19 mouse cellular contexts compared by ENCODE assay signal in genomic region chr10:128388941-128389340, GRCm38 (mm10). TPM values are rescaled to one million over a fixed set of nuclear protein-coding genes. Genes with fewer than 3 reads are reported as not detected.
DNase-seq lines count a peak whose midpoint lies in the region; ATAC-seq lines count a peak whose summit lies in the region.
"Had no signal": no experiment of that assay in that cellular context is flagged by ENCODE, and none has a peak within 500 bp of the region (broad histone marks: within the 10 kb centered on the region; RNA-seq: fewer than 3 reads in every experiment).

No protein-coding gene starts in this region.

- no peak overlapping the region for H3K4me2 ChIP-seq in liver, embryonic 11.5 days
- no peak overlapping the region for H3K4me2 ChIP-seq in liver, embryonic 12.5 days
- H3K4me2 ChIP-seq: forebrain, embryonic 13.5 days; heart, embryonic 12.5 days; hindbrain, embryonic 12.5 days had no signal

- H3K9me3 ChIP-seq in liver, embryonic 11.5 days (ENCODE audit: control insufficient read depth, low read length): no peaks in the 10 kb centered on the region
- H3K9me3 ChIP-seq in liver, embryonic 12.5 days (replicated peaks): no peaks in the 10 kb centered on the region
- H3K9me3 ChIP-seq: embryonic facial prominence, embryonic 10.5 days; forebrain, embryonic 13.5 days; heart, embryonic 12.5 days; hindbrain, embryonic 12.5 days had no signal

- peaks cover 61% of the 10 kb centered on the region for H3K36me3 ChIP-seq in liver, embryonic 11.5 days (ENCODE audit: control insufficient read depth, insufficient read depth, low read length)
- H3K36me3 ChIP-seq in liver, embryonic 12.5 days: peaks cover 99% of the 10 kb centered on the region

- 87% methylated on average over 14 of the region's 14 CpGs for WGBS in liver, embryonic 11.5 days
- 92% methylated on average over 14 of the region's 14 CpGs for WGBS in liver, embryonic 12.5 days (ENCODE audit: insufficient replicate concordance)

- no peaks in the 10 kb centered on the region for H3K4me1 ChIP-seq in liver, embryonic 11.5 days (replicated peaks; ENCODE audit: control insufficient read depth, insufficient read depth, low read length)
- H3K4me1 ChIP-seq in liver, embryonic 12.5 days: peaks cover 14% of the 10 kb centered on the region

- ATAC-seq in liver, embryonic 11.5 days (replicated peaks; ENCODE audit: low FRiP score): no peak
- ATAC-seq in liver, embryonic 12.5 days: no peak
- ATAC-seq: forebrain, embryonic 13.5 days; forebrain, postnatal 0 days; hindbrain, embryonic 16.5 days; inflammation-experienced regulatory T-cells, adult 6 months had no signal

- peak; percentile 61 to 63 for DNase-seq in cerebellum, postnatal 10 days
- no peak for DNase-seq in cerebellum, postnatal 36 days
- DNase-seq in liver, embryonic 11.5 days (ENCODE audit: low spot score): peak; percentile 30
- DNase-seq in testis, postnatal 10 days (ENCODE audit: low spot score): peak; percentile 42
- DNase-seq in testis, postnatal 14 days (ENCODE audit: low spot score): no peak
- no peak for DNase-seq in right cerebral cortex, adult 2 months (ENCODE audit: low spot score in 2 of 2)
- DNase-seq: B cell, adult 2 months; forebrain, postnatal 0 days; gastrocnemius, postnatal 14 days; heart, postnatal 4 days had no signal

- H3K27me3 ChIP-seq in liver, embryonic 11.5 days (replicated peaks; ENCODE audit: control insufficient read depth, insufficient read depth, low read length): no peaks in the 10 kb centered on the region
- no peaks in the 10 kb centered on the region for H3K27me3 ChIP-seq in liver, embryonic 12.5 days (replicated peaks)
- H3K27me3 ChIP-seq: forebrain, embryonic 13.5 days; heart, embryonic 12.5 days; hindbrain, embryonic 12.5 days had no signal

- no peak overlapping the region for H3K27ac ChIP-seq in liver, embryonic 11.5 days (ENCODE audit: low read depth, low read length)
- no peak overlapping the region for H3K27ac ChIP-seq in liver, embryonic 12.5 days
- H3K27ac ChIP-seq: embryonic facial prominence, embryonic 10.5 days; forebrain, embryonic 13.5 days; hindbrain, embryonic 12.5 days had no signal

- no peak overlapping the region for H3K9ac ChIP-seq in liver, embryonic 11.5 days (ENCODE audit: low read depth, low read length)
- no peak overlapping the region for H3K9ac ChIP-seq in liver, embryonic 12.5 days
- H3K9ac ChIP-seq: forebrain, embryonic 13.5 days; forebrain, postnatal 0 days; heart, embryonic 12.5 days; hindbrain, embryonic 12.5 days had no signal

- no peak overlapping the region for H3K4me3 ChIP-seq in liver, embryonic 11.5 days (ENCODE audit: low read depth, low read length)
- no peak overlapping the region for H3K4me3 ChIP-seq in liver, embryonic 12.5 days
- H3K4me3 ChIP-seq: embryonic facial prominence, embryonic 10.5 days; forebrain, embryonic 13.5 days; heart, embryonic 12.5 days; hindbrain, embryonic 12.5 days had no signal

RNA-seq across cellular contexts. Expression of gene Ankrd52, which starts 12.0 kb away (rescaled TPM):
- 12.2 and 13.4 TPM in 2 replicates for polyA plus RNA-seq in liver, embryonic 11.5 days (2014; fragmentation: Nextera tagmentation; extraction: Ambion mirVana)
- 9.3 TPM in 2 replicates for polyA plus RNA-seq in liver, embryonic 12.5 days (2016; fragmentation: Nextera tagmentation; extraction: Ambion mirVana)

RNA-seq across cellular contexts. Expression of gene Slc39a5, which starts 12.1 kb away (rescaled TPM):
- polyA plus RNA-seq in liver, embryonic 11.5 days (2014; fragmentation: Nextera tagmentation; extraction: Ambion mirVana): 16.5 and 17.6 TPM in 2 replicates
- polyA plus RNA-seq in liver, embryonic 12.5 days (2016; fragmentation: Nextera tagmentation; extraction: Ambion mirVana): 22.7 and 23.0 TPM in 2 replicates
- polyA plus RNA-seq: cerebellum, adult 2 months; forebrain, embryonic 13.5 days; heart, postnatal 0 days; inflammation-experienced regulatory T-cells, adult 6 months had no signal

RNA-seq across cellular contexts. Expression of gene Coq10a, which starts 20.1 kb away (rescaled TPM):
- 8.4 and 10.5 TPM in 2 replicates for polyA plus RNA-seq in liver, embryonic 11.5 days (2014; fragmentation: Nextera tagmentation; extraction: Ambion mirVana)
- polyA plus RNA-seq in liver, embryonic 12.5 days (2016; fragmentation: Nextera tagmentation; extraction: Ambion mirVana): 8.7 and 8.9 TPM in 2 replicates

RNA-seq across cellular contexts. Expression of gene Nabp2, which starts 22.4 kb away (rescaled TPM):
- 101 and 104 TPM in 2 replicates for polyA plus RNA-seq in liver, embryonic 11.5 days (2014; fragmentation: Nextera tagmentation; extraction: Ambion mirVana)
- polyA plus RNA-seq in liver, embryonic 12.5 days (2016; fragmentation: Nextera tagmentation; extraction: Ambion mirVana): 64.1 and 66.1 TPM in 2 replicates

RNA-seq across cellular contexts. Expression of gene Rnf41, which starts 22.5 kb away (rescaled TPM):
- polyA plus RNA-seq in liver, embryonic 11.5 days (2014; fragmentation: Nextera tagmentation; extraction: Ambion mirVana): 19.1 and 20.4 TPM in 2 replicates
- polyA plus RNA-seq in liver, embryonic 12.5 days (2016; fragmentation: Nextera tagmentation; extraction: Ambion mirVana): 14.2 and 14.8 TPM in 2 replicates

Comparison
In these comparisons a context has a peak if more than half of its experiments do, and no peak if none do; other contexts are left out.
1. DNase-seq: peak in cerebellum, postnatal 10 days (2 of 2), liver, embryonic 11.5 days (single experiment) and testis, postnatal 10 days (single experiment); none in cerebellum, postnatal 36 days (0 of 2), testis, postnatal 14 days (single experiment) and right cerebral cortex, adult 2 months (0 of 2).